Mouse (Mus musculus) intestine, embryonic 14.5 days (tissue): ENCODE results near the gene Psma7. TPM values are rescaled to one million over a fixed set of nuclear protein-coding genes. Genes with fewer than 3 reads are reported as not detected.

Experiments
- ATAC-seq: fragments of 200-750 bp; cut with Nextera tagmentation; replicated peaks from 2 replicates; pipeline ENCODE4 v1.8.0; 2017; ENCODE audit warnings: low read depth, moderate number of reproducible peaks, moderate TSS enrichment, moderate library complexity; ENCODE audit not compliant: low FRiP score, low TSS enrichment
- DNase-seq: peaks from one replicate; pipeline ENCODE4 v3.0.0-alpha.2; 2018; ENCODE audit warnings: low spot score
- H3K27ac ChIP-seq: fragments of 300-500 bp; sonication (generic); 2 replicates; pipeline ENCODE4 v1.5.1; 2014; ENCODE audit warnings: low read depth, mild to moderate bottlenecking, control low read depth
- H3K27me3 ChIP-seq: fragments of 300-500 bp; sonication (generic); replicated peaks from 2 replicates; pipeline ENCODE4 v1.6.1; 2014; ENCODE audit warnings: low read length, control low read depth; ENCODE audit not compliant: control insufficient read depth, insufficient read depth
- H3K36me3 ChIP-seq: fragments of 300-500 bp; sonication (generic); 2 replicates; pipeline ENCODE4 v1.6.1; 2014; ENCODE audit warnings: low read length, control low read depth; ENCODE audit not compliant: control insufficient read depth, insufficient read depth
- H3K4me1 ChIP-seq: fragments of 300-500 bp; sonication (generic); replicated peaks from 2 replicates; pipeline ENCODE4 v1.6.1; 2014; ENCODE audit warnings: low read length, control low read depth, mixed read lengths; ENCODE audit not compliant: control insufficient read depth, insufficient read depth
- H3K4me2 ChIP-seq: fragments of 300-500 bp; sonication (generic); 2 replicates; pipeline ENCODE4 v1.6.1; 2014; ENCODE audit warnings: low read length
- H3K4me3 ChIP-seq: fragments of 300-500 bp; sonication (generic); 2 replicates; pipeline ENCODE4 v1.5.1; 2014; ENCODE audit warnings: low read depth, low read length, control low read depth, mixed read lengths
- H3K9ac ChIP-seq: fragments of 300-500 bp; sonication (generic); 2 replicates; pipeline ENCODE4 v1.6.1; 2014; ENCODE audit warnings: mild to moderate bottlenecking, low read length
- H3K9me3 ChIP-seq: fragments of 300-500 bp; sonication (generic); 2 replicates; pipeline ENCODE4 v1.6.1; 2016; ENCODE audit warnings: low read length, control low read depth; ENCODE audit not compliant: control insufficient read depth
- WGBS: fragments of 180-500 bp; shearing (Covaris S2); extraction: QIAGEN DNeasy Blood & Tissue Kit; methylation state at CpG from one replicate; pipeline ENCODE4 v1.1.7; 2014; 5-methylcytosine and 5-hydroxymethylcytosine counted together
- polyA plus RNA-seq: library from polyadenylated mRNA; unstranded; fragments of >200 nt; fragmentation: Nextera tagmentation; extraction: Ambion mirVana; gene quantifications from 2 replicates; pipeline ENCODE4 v1.2.1, GENCODE M21; 2014

The Psma7 gene
- polyA plus RNA-seq, 1 experiment from 2014 or later = 735 TPM

GRCm38 (mm10) chr2:180033956-180034355 is 8.3 kb downstream of the Psma7 start:
- no peak for DNase-seq
- Histone ChIP-seq H3K4me2 (no peak overlapping the region), H3K4me3 (no peak overlapping the region), H3K4me1 (no peaks in the 10 kb centered on the region), H3K9me3 (no peaks in the 10 kb centered on the region), H3K27me3 (no peaks in the 10 kb centered on the region), H3K9ac (no peak overlapping the region), H3K36me3 (peaks cover 99% of the 10 kb centered on the region), H3K27ac (no peak overlapping the region)
- WGBS = 67% methylated on average over 3 of the region's 3 CpGs
- ATAC-seq = no peak

GRCm38 (mm10) chr2:180032925-180033324 is 9.3 kb downstream of the Psma7 start:
- peaks cover 99% of the 10 kb centered on the region for H3K36me3 ChIP-seq
- H3K4me2 ChIP-seq = no peak overlapping the region
- WGBS = 86% methylated on average over 3 of the region's 3 CpGs
- no peak overlapping the region for H3K4me3 ChIP-seq
- no peak for DNase-seq
- no peak for ATAC-seq
- H3K27me3 ChIP-seq = no peaks in the 10 kb centered on the region
- H3K4me1 ChIP-seq = peaks cover 4% of the 10 kb centered on the region; the same call in 1 of the 2 replicates
- no peaks in the 10 kb centered on the region for H3K9me3 ChIP-seq
- H3K9ac ChIP-seq = no peak overlapping the region
- no peak overlapping the region for H3K27ac ChIP-seq

- H3K27ac ChIP-seq = no peak overlapping the region
- H3K4me1 ChIP-seq = peaks cover 21% of the 10 kb centered on the region
- 92% methylated on average over 6 of the region's 6 CpGs for WGBS
- H3K9me3 ChIP-seq = no peaks in the 10 kb centered on the region
- H3K4me2 ChIP-seq = no peak overlapping the region
- no peak overlapping the region for H3K9ac ChIP-seq
- DNase-seq (no peak), ATAC-seq (no peak)
- peaks cover 87% of the 10 kb centered on the region for H3K36me3 ChIP-seq
- H3K4me3 ChIP-seq = no peak overlapping the region
- no peaks in the 10 kb centered on the region for H3K27me3 ChIP-seq
These were observed 11.0 kb downstream of the Psma7 start for GRCm38 (mm10) chr2:180031270-180031669.

GRCm38 (mm10) chr2:180027768-180028167 is 14.5 kb downstream of the Psma7 start:
- peaks cover 8% of the 10 kb centered on the region; the same call in 1 of the 2 replicates for H3K27me3 ChIP-seq
- no peak overlapping the region for H3K4me3 ChIP-seq
- ATAC-seq (no peak), DNase-seq (no peak)
- no peaks in the 10 kb centered on the region for H3K9me3 ChIP-seq
- WGBS = 77% methylated on average over 9 of the region's 9 CpGs
- H3K36me3 ChIP-seq = peaks cover 52% of the 10 kb centered on the region
- H3K4me1 ChIP-seq = peaks cover 27% of the 10 kb centered on the region
- H3K4me2 ChIP-seq = peak overlapping the region; percentile 93
- no peak overlapping the region for H3K9ac ChIP-seq
- H3K27ac ChIP-seq = no peak overlapping the region

GRCm38 (mm10) chr2:180025861-180026200 is 16.4 kb downstream of the Psma7 start:
- Histone ChIP-seq H3K4me2 (peak overlapping the region; percentile 93), H3K4me3 (peak overlapping the region; percentile 85), H3K27me3 (peaks cover 17% of the 10 kb centered on the region), H3K9ac (peak overlapping the region; percentile 88), H3K36me3 (peaks cover 32% of the 10 kb centered on the region), H3K27ac (peak overlapping the region; percentile 89; the same call in 1 of the 2 replicates), H3K4me1 (peaks cover 27% of the 10 kb centered on the region), H3K9me3 (no peaks in the 10 kb centered on the region)
- 8% methylated on average over 6 of the region's 6 CpGs for WGBS
- DNase-seq (peak; percentile 66), ATAC-seq (no peak)

- H3K4me3 ChIP-seq = peak overlapping the region; percentile 85
- no peak; the same call in none of the 2 replicates for ATAC-seq
- H3K4me2 ChIP-seq = peak overlapping the region; percentile 93
- peak overlapping the region; percentile 88 for H3K9ac ChIP-seq
- under 1% methylated on average over 83 of the region's 84 CpGs for WGBS
- H3K36me3 ChIP-seq = peaks cover 27% of the 10 kb centered on the region
- no peaks in the 10 kb centered on the region for H3K9me3 ChIP-seq
- H3K27ac ChIP-seq = peak overlapping the region; percentile 89
- H3K27me3 ChIP-seq = peaks cover 17% of the 10 kb centered on the region
- DNase-seq = peak; percentile 75
- peaks cover 27% of the 10 kb centered on the region for H3K4me1 ChIP-seq
These were observed 16.9 kb downstream of the Psma7 start for GRCm38 (mm10) chr2:180025135-180025860.

- peak within 1 kb of the TSS; percentile 88 for H3K9ac ChIP-seq
- peak within 1 kb of the TSS; percentile 85 for H3K4me3 ChIP-seq
- peak within 1 kb of the TSS; percentile 89 for H3K27ac ChIP-seq
- H3K36me3 ChIP-seq = peaks cover 21% of the 10 kb centered on the region
- H3K4me2 ChIP-seq = peak within 1 kb of the TSS; percentile 93
- ATAC-seq (peak; percentile 92), DNase-seq (peak; percentile 96)
- no peaks in the 10 kb centered on the region for H3K9me3 ChIP-seq
- under 1% methylated on average over 69 of the region's 80 CpGs for WGBS
- H3K4me1 ChIP-seq = peaks cover 27% of the 10 kb centered on the region
- peaks cover 17% of the 10 kb centered on the region for H3K27me3 ChIP-seq
These were observed 17.7 kb downstream of the Psma7 start, which contains the start of gene Lsm14b for GRCm38 (mm10) chr2:180024401-180025098. Gene Lsm14b, plus strand, starts transcription at chr2:180024987.

- H3K4me1 ChIP-seq = peaks cover 20% of the 10 kb centered on the region
- 63% methylated on average over 6 of the region's 6 CpGs for WGBS
- no peak overlapping the region for H3K4me3 ChIP-seq
- H3K27me3 ChIP-seq = peaks cover 17% of the 10 kb centered on the region
- no peaks in the 10 kb centered on the region for H3K9me3 ChIP-seq
- H3K36me3 ChIP-seq = peaks cover 3% of the 10 kb centered on the region
- H3K9ac ChIP-seq = no peak overlapping the region
- H3K27ac ChIP-seq = no peak overlapping the region
- DNase-seq (no peak), ATAC-seq (no peak)
- H3K4me2 ChIP-seq = no peak overlapping the region
These were observed 19.5 kb downstream of the Psma7 start for GRCm38 (mm10) chr2:180022751-180023150.
